Mouse (Mus musculus) T-helper 2 cell (primary cell): Measurements from ENCODE around the gene Zfp677.
"Not testable (repeated sequence)": the region's sequence is repeated elsewhere in the genome, so short reads cannot be mapped to it uniquely, and the experiment has no call there.

Experiments
- in situ Hi-C: fragments of 300-600 bp; cut with MboI, MseI; formaldehyde crosslinking; loops from one replicate; pipeline ENCODE4 v1.15.1; 2025; ENCODE audit warnings: high pct_unique_total_duplicates

Gene Zfp677

GRCm38 (mm10) chr17:21383391-21384056, at the start of gene Zfp677:
Zfp677 (plus strand) TSS chr17:21383748.
- in situ Hi-C loops, result no loop called here

- in situ Hi-C loops, result loop anchor here (5.0 kb wide), 1 partner anchor 51 kb away; no protein-coding TSS in a partner anchor
These were observed 15.5 kb upstream of the Zfp677 start for GRCm38 (mm10) chr17:21368018-21368417.

- in situ Hi-C loops, result loop anchor here (5.0 kb wide), 1 partner anchor 53 kb away; no protein-coding TSS in a partner anchor
These were observed 13.4 kb upstream of the Zfp677 start for GRCm38 (mm10) chr17:21369925-21370719.

GRCm38 (mm10) chr17:21375311-21375710, 8.2 kb upstream of the Zfp677 start:
- in situ Hi-C loops, result no loop called here

- in situ Hi-C loops, result no loop called here
These were observed 486 bp downstream of the Zfp677 start for GRCm38 (mm10) chr17:21384057-21384411.

GRCm38 (mm10) chr17:21422664-21423599, 39.4 kb downstream of the Zfp677 start, which contains the start of gene Zfp54:
Zfp54 (plus strand) TSS chr17:21423227.
- in situ Hi-C loops, result loop anchor here (5.0 kb wide), 1 partner anchor 151 kb away; no protein-coding TSS in a partner anchor

- in situ Hi-C loops, result not testable (repeated sequence)
These were observed 55.4 kb downstream of the Zfp677 start for GRCm38 (mm10) chr17:21438806-21439400.
